In the genomic region with DNA sequence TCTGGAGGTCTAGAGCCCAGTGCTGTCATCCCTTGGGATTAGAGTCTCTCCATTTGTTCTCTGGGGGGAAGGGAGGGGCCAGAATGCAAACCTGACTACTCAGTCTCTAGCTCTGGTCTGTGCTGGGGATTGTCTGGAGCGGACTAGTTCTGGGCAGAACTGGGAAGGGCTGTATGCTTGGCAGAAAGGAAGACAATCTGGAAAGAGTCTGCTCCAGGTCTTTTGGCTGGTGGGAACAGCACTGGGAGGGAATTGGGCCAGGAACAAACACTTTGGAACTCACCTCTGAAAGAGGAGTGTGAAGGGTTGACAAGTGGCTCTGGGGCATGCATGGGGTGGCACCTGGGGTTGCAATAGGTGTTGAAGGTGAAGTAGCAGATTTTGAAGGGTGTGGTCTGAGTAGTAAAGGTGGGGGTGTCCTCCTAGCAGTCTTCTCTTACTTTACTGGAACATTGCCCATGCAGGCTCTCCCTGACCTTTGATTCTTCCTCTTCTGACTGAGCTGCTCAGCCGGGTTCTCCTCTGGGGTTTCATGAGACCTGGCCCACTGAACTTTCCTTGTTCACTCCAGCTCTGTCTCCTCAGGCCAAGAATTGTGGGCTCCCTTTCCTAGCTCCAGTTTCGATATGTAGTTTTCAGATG, we compare ENCODE assay signal across 10 mouse cellular contexts. TPM values are rescaled to one million over a fixed set of nuclear protein-coding genes. Genes with fewer than 3 reads are reported as not detected.
A peak's percentile ranks its signal among the peaks of the same experiment; 100 is the strongest.
DNase-seq lines count a peak whose midpoint lies in the region; ATAC-seq and TF ChIP-seq lines count a peak whose summit lies in the region.
"Had no signal": no experiment of that assay in that cellular context is flagged by ENCODE, and none has a peak within 500 bp of the region (broad histone marks: within the 10 kb centered on the region; RNA-seq: fewer than 3 reads in every experiment).

No protein-coding gene starts in this region.

- H3K9ac ChIP-seq in kidney, embryonic 14.5 days (ENCODE audit: low read depth, low read length), result no peak overlapping the region
- no peak overlapping the region for H3K9ac ChIP-seq in hindbrain, embryonic 16.5 days (ENCODE audit: low read depth, low read length)
- no peak overlapping the region for H3K9ac ChIP-seq in midbrain, embryonic 16.5 days (ENCODE audit: low read depth, low read length)

- no peaks in the 10 kb centered on the region for H3K27me3 ChIP-seq in kidney, embryonic 14.5 days (ENCODE audit: control insufficient read depth, insufficient read depth, low read length)
- no peaks in the 10 kb centered on the region for H3K27me3 ChIP-seq in hindbrain, embryonic 16.5 days (replicated peaks; ENCODE audit: control insufficient read depth, insufficient read depth, low read length)
- H3K27me3 ChIP-seq in midbrain, embryonic 16.5 days (ENCODE audit: control insufficient read depth, insufficient read depth, low read depth, low read length), result no peaks in the 10 kb centered on the region

- peak; percentile 32 for DNase-seq in kidney, adult 18-20 months
- DNase-seq in brain, embryonic 14.5 days (ENCODE audit: low read depth), result peak; percentile 67
- DNase-seq in urinary bladder, postnatal 25 days (ENCODE audit: low spot score), result no peak
- no peak for DNase-seq in gastrocnemius, postnatal 14 days

- H3K27ac ChIP-seq in kidney, embryonic 14.5 days (ENCODE audit: low read depth, low read length), result no peak overlapping the region
- H3K27ac ChIP-seq in hindbrain, embryonic 16.5 days (ENCODE audit: low read depth, low read length), result peak overlapping the region; percentile 49; the same call in 1 of the 2 replicates
- H3K27ac ChIP-seq in midbrain, embryonic 16.5 days (ENCODE audit: low read length), result peak overlapping the region; percentile 61

- no peak for TF ChIP-seq CTCF in brain, embryonic 14.5 days (IDR thresholded peaks at IDR 0.05; ENCODE audit: borderline replicate concordance, extremely low read depth, insufficient read depth, insufficient read length)

- H3K9me3 ChIP-seq in kidney, embryonic 14.5 days (ENCODE audit: control insufficient read depth, low read length), result no peaks in the 10 kb centered on the region
- H3K9me3 ChIP-seq in hindbrain, embryonic 16.5 days (ENCODE audit: control insufficient read depth, low read length), result no peaks in the 10 kb centered on the region
- no peaks in the 10 kb centered on the region for H3K9me3 ChIP-seq in midbrain, embryonic 16.5 days (replicated peaks; ENCODE audit: control insufficient read depth, low read length, poor library complexity, severe bottlenecking)

- no peak overlapping the region for H3K4me2 ChIP-seq in kidney, embryonic 14.5 days (replicated peaks; ENCODE audit: low read depth, low read length)
- H3K4me2 ChIP-seq in hindbrain, embryonic 16.5 days (ENCODE audit: low read length), result no peak overlapping the region
- no peak overlapping the region for H3K4me2 ChIP-seq in midbrain, embryonic 16.5 days (ENCODE audit: low read length)

- intact Hi-C loops in gastrocnemius, postnatal 14 days (cut with DNase I; ENCODE audit: low total_unique reads), result no loop called here

- WGBS in kidney, embryonic 14.5 days, result 75% methylated on average over 3 of the region's 3 CpGs
- WGBS in hindbrain, embryonic 16.5 days, result 68% methylated on average over 3 of the region's 3 CpGs
- WGBS in midbrain, embryonic 16.5 days, result 56% methylated on average over 3 of the region's 3 CpGs

- H3K4me1 ChIP-seq in kidney, embryonic 14.5 days (ENCODE audit: control insufficient read depth, insufficient read depth, low read length), result no peaks in the 10 kb centered on the region
- peaks cover 38% of the 10 kb centered on the region for H3K4me1 ChIP-seq in hindbrain, embryonic 16.5 days (ENCODE audit: control insufficient read depth, insufficient read depth, low read depth, low read length)
- H3K4me1 ChIP-seq in midbrain, embryonic 16.5 days (ENCODE audit: control insufficient read depth, insufficient read depth, low read length), result peaks cover 38% of the 10 kb centered on the region

- ATAC-seq in kidney, embryonic 14.5 days (ENCODE audit: low FRiP score, low TSS enrichment), result no peak
- ATAC-seq in hindbrain, embryonic 16.5 days, result no peak
- ATAC-seq in midbrain, embryonic 16.5 days, result no peak

- no peaks in the 10 kb centered on the region for H3K36me3 ChIP-seq in kidney, embryonic 14.5 days (ENCODE audit: control insufficient read depth, insufficient read depth, low read length)
- H3K36me3 ChIP-seq in hindbrain, embryonic 16.5 days (ENCODE audit: control insufficient read depth, insufficient read depth, low read length), result peaks cover 21% of the 10 kb centered on the region
- H3K36me3 ChIP-seq in midbrain, embryonic 16.5 days (ENCODE audit: control insufficient read depth, insufficient read depth, low read length), result peaks cover 26% of the 10 kb centered on the region

- no peak overlapping the region for H3K4me3 ChIP-seq in kidney, embryonic 14.5 days (ENCODE audit: low read length)
- H3K4me3 ChIP-seq in hindbrain, embryonic 16.5 days (ENCODE audit: low read length), result no peak overlapping the region
- H3K4me3 ChIP-seq in midbrain, embryonic 16.5 days (ENCODE audit: low read depth, low read length), result no peak overlapping the region

- no peak for TF ChIP-seq POLR2A in brain, embryonic 14.5 days (IDR thresholded peaks at IDR 0.05; ENCODE audit: borderline replicate concordance, extremely low read depth, insufficient read depth, insufficient read length, poor library complexity, severe bottlenecking)

RNA-seq across cellular contexts. Expression of a gene that starts 15.2 kb away (rescaled TPM):
- 19.2 and 21.2 TPM in 2 replicates for polyA plus RNA-seq in kidney, embryonic 14.5 days (2014; fragmentation: Nextera tagmentation; extraction: Ambion mirVana)
- 63.5 and 68.4 TPM in 2 replicates for polyA plus RNA-seq in brain, embryonic 14.5 days (2012; rRNA removed)
- polyA plus RNA-seq in hindbrain, embryonic 16.5 days (2015; fragmentation: Nextera tagmentation; extraction: Ambion mirVana), result 143 and 161 TPM in 2 replicates
- polyA plus RNA-seq in midbrain, embryonic 16.5 days (2015; fragmentation: Nextera tagmentation; extraction: Ambion mirVana), result 147 and 160 TPM in 2 replicates
- total RNA-seq in gastrocnemius, postnatal 14 days (2021), result 10 to 100 TPM; 42.5 to 58.1 TPM

RNA-seq across cellular contexts. Expression of a gene that starts 19.7 kb away (rescaled TPM):
- 3.1 and 4.9 TPM in 2 replicates for polyA plus RNA-seq in kidney, embryonic 14.5 days (2014; fragmentation: Nextera tagmentation; extraction: Ambion mirVana)
- 92.4 and 94.5 TPM in 2 replicates for polyA plus RNA-seq in brain, embryonic 14.5 days (2012; rRNA removed)
- polyA plus RNA-seq in hindbrain, embryonic 16.5 days (2015; fragmentation: Nextera tagmentation; extraction: Ambion mirVana), result 89.3 and 91.0 TPM in 2 replicates
- 77.7 and 91.9 TPM in 2 replicates for polyA plus RNA-seq in midbrain, embryonic 16.5 days (2015; fragmentation: Nextera tagmentation; extraction: Ambion mirVana)
- 1 to 10 TPM in 1 of 2 experiments, under 1 TPM in 1; 0.94 to 1.2 TPM for total RNA-seq in gastrocnemius, postnatal 14 days (2021)

RNA-seq across cellular contexts. Expression of a gene that starts 42.3 kb away (rescaled TPM):
- polyA plus RNA-seq in kidney, embryonic 14.5 days (2014; fragmentation: Nextera tagmentation; extraction: Ambion mirVana), result not detected in 2 replicates
- polyA plus RNA-seq in brain, embryonic 14.5 days (2012; rRNA removed), result not detected in 2 replicates
- polyA plus RNA-seq in hindbrain, embryonic 16.5 days (2015; fragmentation: Nextera tagmentation; extraction: Ambion mirVana), result not detected in 2 replicates
- not detected in 2 replicates for polyA plus RNA-seq in midbrain, embryonic 16.5 days (2015; fragmentation: Nextera tagmentation; extraction: Ambion mirVana)
- total RNA-seq in gastrocnemius, postnatal 14 days (2021), result not detected
- total RNA-seq: heart, adult 8-10 months had no signal
- polyA plus RNA-seq: kidney, embryonic 16.5 days; limb, embryonic 14.5 days had no signal

Comparison
In these comparisons a context has a peak if more than half of its experiments do, and no peak if none do; other contexts are left out.
1. DNase-seq: peak in kidney, adult 18-20 months (single experiment) and brain, embryonic 14.5 days (single experiment); none in urinary bladder, postnatal 25 days (single experiment) and gastrocnemius, postnatal 14 days (single experiment).
2. RNA of a gene that starts 19.7 kb away (polyA plus RNA-seq): 92.4 to 94.5 TPM in brain, embryonic 14.5 days, 77.7 to 91.9 TPM in midbrain, embryonic 16.5 days and 89.3 to 91.0 TPM in hindbrain, embryonic 16.5 days; 3.1 to 4.9 TPM in kidney, embryonic 14.5 days; every median in the first group is over 10 times any median in the second.